Mouse (Mus musculus) lung, postnatal 14 days (tissue): ENCODE measurements around the gene Atp2c2.
A peak's percentile ranks its signal among the peaks of the same experiment; 100 is the strongest.

Source experiments
- DNase-seq: peaks from one replicate; pipeline ENCODE4 v3.0.0; 2021

Atp2c2 gene

GRCm38 (mm10) chr8:119699549-119700134 lies at the start of gene Atp2c2:
Gene Atp2c2, plus strand, starts transcription at chr8:119700009.
- peak; percentile 40 for DNase-seq

- no peak for DNase-seq
Observed at GRCm38 (mm10) chr8:119651324-119651723, 48.5 kb upstream of the Atp2c2 start.

- DNase-seq = peak; percentile 76
Observed at GRCm38 (mm10) chr8:119656709-119657464, 42.9 kb upstream of the Atp2c2 start.

GRCm38 (mm10) chr8:119661081-119661480 lies 38.7 kb upstream of the Atp2c2 start:
- peak; percentile 67 for DNase-seq

GRCm38 (mm10) chr8:119661892-119662291 lies 37.9 kb upstream of the Atp2c2 start:
- peak; percentile 60 for DNase-seq

- no peak for DNase-seq
Observed at GRCm38 (mm10) chr8:119663440-119663839, 36.4 kb upstream of the Atp2c2 start.

- peak; percentile 33 for DNase-seq
Observed at GRCm38 (mm10) chr8:119665270-119665669, 34.5 kb upstream of the Atp2c2 start.

- peak; percentile 46 for DNase-seq
Observed at GRCm38 (mm10) chr8:119666219-119666951, 33.4 kb upstream of the Atp2c2 start, which contains the start of gene Wfdc1. Gene Wfdc1, plus strand, starts transcription at chr8:119666365.

GRCm38 (mm10) chr8:119668447-119668846 lies 31.4 kb upstream of the Atp2c2 start:
- no peak for DNase-seq

GRCm38 (mm10) chr8:119669284-119669683 lies 30.5 kb upstream of the Atp2c2 start:
- peak; percentile 63 for DNase-seq

- peak; percentile 80 for DNase-seq
Observed at GRCm38 (mm10) chr8:119670419-119671091, 29.3 kb upstream of the Atp2c2 start.

- no peak for DNase-seq
Observed at GRCm38 (mm10) chr8:119673976-119674555, 25.7 kb upstream of the Atp2c2 start.

GRCm38 (mm10) chr8:119675457-119675856 lies 24.4 kb upstream of the Atp2c2 start:
- DNase-seq = no peak

- peak; percentile 95 for DNase-seq
Observed at GRCm38 (mm10) chr8:119676389-119676788, 23.4 kb upstream of the Atp2c2 start.

GRCm38 (mm10) chr8:119678138-119678843 lies 21.5 kb upstream of the Atp2c2 start:
- peak; percentile 42 for DNase-seq

GRCm38 (mm10) chr8:119679184-119679583 lies 20.6 kb upstream of the Atp2c2 start:
- DNase-seq = no peak

GRCm38 (mm10) chr8:119690602-119691001 lies 9.2 kb upstream of the Atp2c2 start:
- DNase-seq = peak; percentile 60

- DNase-seq = no peak
Observed at GRCm38 (mm10) chr8:119691989-119692388, 7.8 kb upstream of the Atp2c2 start.

- no peak for DNase-seq
Observed at GRCm38 (mm10) chr8:119694696-119695095, 5.1 kb upstream of the Atp2c2 start.

- DNase-seq = no peak
Observed at GRCm38 (mm10) chr8:119697163-119697562, 2.6 kb upstream of the Atp2c2 start.

- DNase-seq = peak; percentile 86
Observed at GRCm38 (mm10) chr8:119698960-119699359, 849 bp upstream of the Atp2c2 start.

GRCm38 (mm10) chr8:119702965-119703364 lies 3.2 kb downstream of the Atp2c2 start:
- DNase-seq = no peak
